Mouse (Mus musculus): Measurements from ENCODE around the gene Arrb2.
"Not testable (repeated sequence)": the region's sequence is repeated elsewhere in the genome, so short reads cannot be mapped to it uniquely, and the experiment has no call there.

The Arrb2 gene

GRCm38 (mm10) chr11:70444667-70445066 lies 12.2 kb downstream of the Arrb2 start:
- DNase-seq (ENCODE audit: low read depth), result no peak

- DNase-seq (ENCODE audit: low read depth), result no peak
Observed at GRCm38 (mm10) chr11:70446756-70447155, 14.3 kb downstream of the Arrb2 start.

GRCm38 (mm10) chr11:70447373-70447772 lies 14.9 kb downstream of the Arrb2 start:
- DNase-seq (ENCODE audit: low read depth), result no peak

- peak; percentile 9 for DNase-seq (ENCODE audit: low read depth)
Observed at GRCm38 (mm10) chr11:70450926-70451325, 18.5 kb downstream of the Arrb2 start.

DNA sequence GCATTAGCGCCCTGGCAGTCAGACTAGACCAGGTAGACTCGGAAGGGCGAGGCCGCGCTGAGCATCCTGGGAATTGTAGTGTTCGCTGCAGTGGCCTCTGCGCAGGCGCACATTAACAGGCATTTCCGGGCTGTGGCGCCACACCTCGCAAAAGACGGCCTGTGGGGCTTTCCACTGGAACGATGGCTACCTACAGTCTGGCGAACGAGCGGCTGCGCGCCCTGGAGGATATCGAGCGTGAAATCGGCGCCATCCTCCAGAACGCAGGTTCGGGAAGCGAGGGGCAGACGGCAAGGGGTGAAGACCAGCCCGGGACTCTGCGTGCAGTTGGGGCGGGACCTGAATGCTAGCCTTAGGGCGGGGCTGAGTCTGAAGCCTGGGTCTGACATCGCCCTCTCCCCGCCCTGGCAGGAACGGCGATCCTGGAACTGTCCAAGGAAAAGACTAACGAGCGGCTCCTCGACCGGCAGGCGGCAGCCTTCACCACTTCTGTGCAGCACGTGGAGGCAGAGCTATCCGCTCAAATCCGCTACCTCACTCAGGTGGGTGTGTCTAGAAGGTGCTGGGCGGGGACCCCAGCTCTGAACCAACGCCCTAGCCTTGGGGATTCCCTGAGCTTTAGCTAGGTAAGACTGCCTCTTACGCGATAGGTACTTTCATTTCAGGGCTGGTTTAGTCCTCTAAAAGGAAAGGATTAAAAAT lies 19.5 kb downstream of the Arrb2 start, which contains the start of gene Med11:
Gene Med11 (plus strand): TSS at position 123 of the 702 bp plus-strand sequence.
- peak; percentile 98 for DNase-seq (ENCODE audit: low read depth)

- DNase-seq (ENCODE audit: low read depth), result no peak
Observed at GRCm38 (mm10) chr11:70453261-70454044, 21.0 kb downstream of the Arrb2 start.

DNA sequence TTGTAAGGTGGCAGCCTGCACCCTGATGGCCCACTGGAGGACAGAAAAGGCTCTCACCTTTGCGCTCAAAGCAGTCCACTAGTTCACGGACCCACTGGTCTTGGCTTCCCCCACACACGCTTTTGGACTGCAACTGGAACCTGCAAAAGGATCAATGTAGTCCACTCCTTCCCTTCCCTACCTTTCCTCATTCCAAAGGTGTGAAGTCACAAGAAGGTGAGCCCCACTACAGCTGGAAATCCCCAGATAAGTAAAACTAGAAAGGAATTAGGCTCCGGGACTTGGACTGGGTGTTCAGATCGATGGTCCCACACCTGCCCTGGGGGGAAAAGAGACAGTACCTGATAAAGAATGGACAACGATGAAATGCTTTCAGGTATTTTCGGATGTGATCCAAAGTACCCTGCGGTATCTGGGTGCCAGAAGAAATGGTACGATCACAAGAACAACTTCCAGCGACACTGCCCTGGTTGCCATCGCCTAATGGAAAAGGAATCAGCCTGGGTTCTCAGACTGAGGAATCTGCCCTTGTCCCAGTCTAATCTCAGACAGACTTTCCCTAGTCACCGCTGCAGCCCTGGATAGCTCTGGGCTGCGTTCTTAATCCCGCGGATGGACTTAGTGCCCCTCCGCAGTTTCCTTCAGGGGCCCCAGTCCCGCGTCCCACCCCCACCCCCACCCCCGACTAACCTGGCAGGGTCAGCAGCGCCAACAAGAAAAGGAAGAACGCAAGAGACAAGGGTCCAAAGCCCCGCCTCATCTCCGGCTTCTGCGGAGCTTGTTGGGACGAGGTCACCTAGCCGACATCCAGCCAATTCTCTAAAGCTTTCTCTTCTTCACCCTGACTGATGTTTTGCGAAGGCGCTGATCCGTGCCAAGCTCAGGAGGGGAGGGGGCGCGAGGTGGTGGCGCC lies 26.5 kb downstream of the Arrb2 start, which contains the start of gene Zmynd15:
Gene Zmynd15 (plus strand): TSS at position 746 of the 913 bp plus-strand sequence.
- DNase-seq (ENCODE audit: low read depth), result no peak

- no peak for DNase-seq (ENCODE audit: low read depth)
Observed at GRCm38 (mm10) chr11:70459601-70460101, 27.2 kb downstream of the Arrb2 start, which contains the start of gene Cxcl16. TSS of gene Cxcl16 (minus strand) at chr11:70459984.

DNA sequence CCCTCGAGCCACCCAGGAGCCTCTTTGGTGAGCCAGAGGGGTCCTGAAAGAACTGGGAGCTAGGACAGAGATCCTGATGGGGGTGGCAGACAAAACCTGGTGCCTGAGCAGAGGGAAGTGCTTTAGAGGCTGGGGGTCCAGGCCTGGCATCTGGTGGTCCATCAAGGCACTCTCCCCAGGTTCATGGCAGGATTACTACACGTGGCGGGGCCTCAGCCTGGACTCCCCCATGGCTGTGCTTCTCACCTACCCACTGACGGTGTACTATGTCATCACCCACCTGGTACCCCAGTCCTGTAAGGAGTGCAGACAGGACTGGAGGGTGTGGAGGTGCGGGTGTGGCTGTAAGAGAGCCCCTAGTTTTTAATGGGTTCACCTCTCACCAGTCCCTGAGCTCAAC lies 31.5 kb downstream of the Arrb2 start:
- no peak for DNase-seq (ENCODE audit: low read depth)

GRCm38 (mm10) chr11:70465211-70465610 lies 32.8 kb downstream of the Arrb2 start:
- DNase-seq (ENCODE audit: low read depth), result no peak

- no peak for DNase-seq (ENCODE audit: low read depth)
Observed at GRCm38 (mm10) chr11:70465824-70466223, 33.4 kb downstream of the Arrb2 start.

- DNase-seq (ENCODE audit: low read depth), result peak; percentile 50
Observed at GRCm38 (mm10) chr11:70467902-70468619, 35.6 kb downstream of the Arrb2 start.

DNA sequence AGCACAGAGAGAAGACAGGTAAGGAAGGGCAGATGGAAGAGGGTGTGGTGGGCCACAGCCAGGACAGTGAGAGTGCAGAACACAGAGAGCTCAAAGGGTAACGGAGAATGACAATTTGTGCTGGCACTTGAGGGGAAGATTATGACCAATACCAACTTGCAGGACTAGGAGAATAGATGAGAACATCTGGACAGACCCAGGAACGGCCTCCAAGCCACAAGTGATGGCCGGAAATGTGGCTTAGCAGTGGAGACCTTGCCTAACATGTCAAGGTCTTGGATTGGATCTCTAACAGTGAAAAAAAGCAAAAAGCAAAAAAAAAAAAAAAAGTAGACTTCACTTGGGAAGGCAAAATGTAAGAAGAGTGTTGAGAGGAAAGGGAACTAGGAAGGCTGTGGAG lies 37.3 kb downstream of the Arrb2 start:
- DNase-seq (ENCODE audit: low read depth), result no peak

GRCm38 (mm10) chr11:70472716-70473115 lies 40.3 kb downstream of the Arrb2 start:
- DNase-seq (ENCODE audit: low read depth), result no peak

DNA sequence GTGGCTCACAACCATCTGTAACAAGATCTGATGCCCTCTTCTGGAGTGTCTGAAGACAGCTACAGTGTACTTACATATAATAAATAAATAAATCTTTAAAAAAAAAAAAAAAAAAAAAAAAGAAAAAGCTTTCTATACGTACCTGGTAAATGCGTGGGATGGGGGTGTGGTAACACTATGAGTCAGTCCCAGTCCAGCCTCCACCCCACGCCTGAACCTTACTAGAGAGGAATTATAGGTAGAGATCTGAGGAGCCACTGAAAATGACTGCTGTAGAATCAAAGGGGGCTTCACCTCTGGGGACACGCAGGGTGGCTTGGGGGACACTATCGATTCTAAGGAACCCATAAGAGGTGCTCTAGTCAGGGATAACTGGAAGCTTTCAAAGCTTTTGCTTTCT lies 40.9 kb downstream of the Arrb2 start:
- not testable (repeated sequence) for DNase-seq (ENCODE audit: low read depth)

DNA sequence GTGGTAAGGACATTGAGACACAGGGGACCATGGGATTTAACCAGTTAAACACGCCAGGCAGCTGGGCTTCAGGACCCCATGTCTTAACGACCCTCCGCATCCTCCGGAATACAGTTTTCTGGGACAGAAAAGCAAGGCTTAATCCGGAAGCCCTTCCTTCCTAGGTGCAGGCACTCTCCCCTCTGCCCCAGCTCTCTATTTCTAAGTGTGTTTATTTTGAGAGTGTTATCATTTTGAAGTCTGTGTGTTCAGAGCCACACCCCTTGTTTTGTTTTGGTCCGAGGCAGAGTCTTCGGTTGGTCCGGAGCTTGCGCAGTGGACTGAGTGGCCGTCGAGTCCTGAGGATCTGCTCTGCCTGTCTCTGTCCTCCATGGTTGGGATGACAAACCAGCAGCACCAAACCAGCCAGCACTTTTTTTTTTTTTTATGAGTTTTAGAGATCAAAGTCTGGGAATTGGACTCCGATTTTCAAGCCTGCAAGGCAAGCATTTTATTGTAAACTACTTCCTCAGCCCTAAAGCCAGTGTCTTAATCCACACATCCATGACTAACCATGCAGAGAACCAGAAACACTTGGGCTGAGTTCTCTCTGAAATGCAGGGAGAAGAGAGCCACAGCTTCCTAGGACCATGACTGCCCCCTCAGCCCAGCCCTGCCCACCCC lies 42.6 kb downstream of the Arrb2 start:
- no peak for DNase-seq (ENCODE audit: low read depth)

DNA sequence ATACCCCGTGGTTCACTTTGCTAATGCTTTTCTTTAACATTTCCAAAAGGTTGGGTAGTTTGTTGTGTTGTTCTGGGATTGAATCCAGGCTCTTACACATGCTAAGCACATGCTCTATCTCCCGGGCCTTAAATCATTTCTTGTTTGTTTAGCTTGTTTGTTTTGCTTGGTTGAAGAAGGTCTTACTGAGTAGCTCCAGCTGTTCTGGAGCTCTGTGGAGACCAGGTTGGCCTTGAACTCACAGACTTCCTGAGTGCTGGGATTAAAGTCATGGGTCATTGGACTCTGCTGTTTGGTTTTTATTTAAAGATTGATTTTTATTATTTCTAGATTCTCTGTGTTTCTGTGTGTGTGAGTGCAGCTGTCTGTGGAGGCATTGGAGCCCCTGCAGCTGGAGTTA lies 53.1 kb downstream of the Arrb2 start:
- peak; percentile 63 for DNase-seq (ENCODE audit: low read depth)

- no peak for DNase-seq (ENCODE audit: low read depth)
Observed at GRCm38 (mm10) chr11:70487816-70488215, 55.4 kb downstream of the Arrb2 start.

DNA sequence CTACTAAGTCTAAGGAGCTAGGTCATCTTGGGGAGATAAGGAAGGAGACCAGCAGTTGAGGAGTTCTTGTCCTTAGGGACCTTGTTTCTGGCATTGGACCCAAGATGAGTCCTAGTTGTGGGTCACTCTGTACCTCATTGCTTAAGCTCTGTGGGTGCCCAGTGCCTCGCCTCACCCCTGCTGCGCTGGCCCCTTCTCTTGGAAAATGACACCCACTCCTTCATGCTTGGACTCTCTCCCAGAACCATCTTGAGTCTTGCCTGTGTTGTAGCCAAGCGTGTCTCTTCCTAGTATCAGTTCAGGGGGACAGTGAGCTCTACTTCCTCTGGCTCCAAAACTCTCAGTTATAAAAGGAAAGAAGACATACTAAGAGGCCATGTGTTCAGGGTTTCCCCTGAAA lies 56.7 kb downstream of the Arrb2 start:
- no peak for DNase-seq (ENCODE audit: low read depth)

GRCm38 (mm10) chr11:70489684-70490083 lies 57.2 kb downstream of the Arrb2 start:
- DNase-seq (ENCODE audit: low read depth), result no peak
